Mouse (Mus musculus): ENCODE measurements at regions not wholly inside any gene's neighbourhood (a gene's known extent, or its start where the extent isn't known, plus 50 kb on each side); places are given as distances from the start of the nearest gene placed in this dataset.

DNA sequence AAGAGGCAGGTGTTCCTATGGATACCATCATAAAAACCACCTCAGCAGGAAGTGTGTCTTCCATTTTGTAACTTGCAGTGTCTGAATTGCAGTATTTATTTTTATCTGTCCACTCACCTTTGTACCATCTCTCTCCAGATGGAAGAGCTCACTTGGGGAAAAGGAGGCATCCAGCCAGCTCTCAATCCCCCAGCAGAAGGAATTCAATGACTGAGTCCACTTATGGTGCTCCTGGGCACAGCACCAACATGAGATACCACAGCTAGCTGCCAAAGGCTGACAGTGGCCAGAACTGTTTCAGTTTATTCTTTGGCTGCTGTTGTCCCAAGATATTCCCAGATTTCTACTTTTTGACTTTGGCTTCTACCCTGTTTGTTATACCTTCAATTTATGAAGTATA lies 136.6 kb upstream of the Rps6ka3 start:
- TF ChIP-seq CTCF (IDR thresholded peaks at IDR 0.05; ENCODE audit: borderline replicate concordance, control insufficient read depth, extremely low read depth, insufficient read depth, low read length, poor library complexity) (no peak), POLR2A (IDR thresholded peaks at IDR 0.05; ENCODE audit: control insufficient read depth, extremely low read depth, insufficient read depth, low read length, poor library complexity) (no peak)
